Mouse (Mus musculus): ENCODE measurements around the gene Mfap3.

DNA sequence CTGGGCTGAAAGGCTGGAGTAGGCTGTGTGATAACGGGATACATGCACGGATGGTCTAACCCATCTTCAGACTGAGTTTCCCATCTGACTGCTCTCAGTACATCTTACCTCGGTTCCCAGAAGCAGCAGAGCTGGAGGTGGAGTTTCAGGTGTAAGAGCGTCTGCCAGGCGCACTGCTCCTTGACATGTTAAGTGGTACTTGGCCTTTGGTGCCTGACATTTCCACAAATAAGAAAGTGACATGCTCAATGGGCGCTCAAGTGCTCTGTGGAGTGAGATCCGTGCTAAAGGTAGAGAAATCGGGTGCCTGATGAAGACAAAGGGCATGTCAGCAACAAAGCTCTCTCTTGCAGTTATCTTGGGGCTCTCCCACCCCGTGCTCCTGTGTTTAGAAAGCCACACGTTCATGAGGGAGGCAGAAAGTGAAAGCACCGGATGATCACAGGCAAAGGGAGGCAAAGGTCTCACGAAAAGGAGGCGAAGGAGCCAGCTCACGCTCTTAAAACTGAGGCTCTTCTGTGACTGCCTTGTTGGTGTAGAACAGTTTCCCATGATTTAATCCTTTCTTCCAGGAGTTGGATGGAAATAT is 55.3 kb downstream of the Mfap3 start:
- TF ChIP-seq CTCF (IDR thresholded peaks at IDR 0.05; ENCODE audit: extremely low read depth, insufficient read depth, low read length): no peak
- TF ChIP-seq POLR2A (IDR thresholded peaks at IDR 0.05; ENCODE audit: extremely low read depth, insufficient read depth, low read length): no peak
